In genomic region chr13:45300610-45301009, GRCm38 (mm10) we compare ENCODE assay signal across 17 mouse cellular contexts.
DNase-seq lines count a peak whose midpoint lies in the region.
"Had no signal": no experiment of that assay in that cellular context is flagged by ENCODE, and none has a peak within 500 bp of the region (broad histone marks: within the 10 kb centered on the region; RNA-seq: fewer than 3 reads in every experiment).

No protein-coding gene starts in this region.

- no peaks in the 10 kb centered on the region for H3K4me1 ChIP-seq in limb, embryonic 10.5 days
- H3K4me1 ChIP-seq: embryonic facial prominence, embryonic 13.5 days; hindbrain, embryonic 12.5 days; stomach, embryonic 15.5 days had no signal

- H3K36me3 ChIP-seq in limb, embryonic 10.5 days: no peaks in the 10 kb centered on the region
- H3K36me3 ChIP-seq: embryonic facial prominence, embryonic 13.5 days; hindbrain, embryonic 12.5 days; midbrain, embryonic 15.5 days; stomach, embryonic 15.5 days had no signal

- H3K27me3 ChIP-seq in limb, embryonic 10.5 days (ENCODE audit: low read depth, poor library complexity, severe bottlenecking): no peaks in the 10 kb centered on the region
- H3K27me3 ChIP-seq: embryonic facial prominence, embryonic 13.5 days; hindbrain, embryonic 12.5 days; midbrain, embryonic 15.5 days; stomach, embryonic 15.5 days had no signal

- H3K4me3 ChIP-seq in limb, embryonic 10.5 days: no peak overlapping the region
- H3K4me3 ChIP-seq: embryonic facial prominence, embryonic 13.5 days; hindbrain, embryonic 12.5 days; left cerebral cortex, adult 2 months; megakaryocyte, embryonic 14.5 days; midbrain, embryonic 15.5 days; stomach, embryonic 15.5 days had no signal

- intact Hi-C loops in left cerebral cortex, postnatal 4 days (cut with DNase I): no loop called here

- no peaks in the 10 kb centered on the region for H3K9me3 ChIP-seq in limb, embryonic 10.5 days (replicated peaks)
- H3K9me3 ChIP-seq: embryonic facial prominence, embryonic 13.5 days; hindbrain, embryonic 12.5 days; midbrain, embryonic 15.5 days; stomach, embryonic 15.5 days had no signal

- 94% methylated on average over 8 of the region's 8 CpGs for WGBS in limb, embryonic 10.5 days

- DNase-seq in heart, adult 11 months: peak; percentile 77
- DNase-seq in heart, adult 8-10 months (ENCODE audit: low spot score): no peak
- DNase-seq in left cerebral cortex, postnatal 4 days: peak; percentile 7
- no peak for DNase-seq in left cerebral cortex, adult 9 months (ENCODE audit: low spot score in 2 of 2)
- peak; percentile 70 for DNase-seq in kidney, postnatal 10 days
- no peak for DNase-seq in layer of hippocampus, postnatal 14 days (ENCODE audit: low spot score in 2 of 2)
- no peak for DNase-seq in limb, embryonic 10.5 days (ENCODE audit: low spot score)
- DNase-seq: cerebellum, adult 8-10 months; gastrocnemius, postnatal 10 days; liver, postnatal 0 days; lung, postnatal 14 days had no signal

- H3K27ac ChIP-seq in limb, embryonic 10.5 days: no peak overlapping the region
- H3K27ac ChIP-seq: embryonic facial prominence, embryonic 13.5 days; hindbrain, embryonic 12.5 days; left cerebral cortex, adult 2 months; midbrain, embryonic 15.5 days; stomach, embryonic 15.5 days had no signal

Comparison
In these comparisons a context has a peak if more than half of its experiments do, and no peak if none do; other contexts are left out.
1. DNase-seq: peak in heart, adult 11 months (single experiment), left cerebral cortex, postnatal 4 days (single experiment) and kidney, postnatal 10 days (single experiment); none in heart, adult 8-10 months (single experiment), left cerebral cortex, adult 9 months (0 of 2), layer of hippocampus, postnatal 14 days (0 of 2) and limb, embryonic 10.5 days (single experiment).